Mouse (Mus musculus) WW6 (cell line): ENCODE measurements around the gene Acaca.
"Not testable (repeated sequence)": the region's sequence is repeated elsewhere in the genome, so short reads cannot be mapped to it uniquely, and the experiment has no call there.

Source experiments
- DNase-seq: peaks from one replicate; pipeline ENCODE4 v3.0.0-alpha.2; 2013; ENCODE audit warnings: low read depth, low spot score

The Acaca gene

DNA sequence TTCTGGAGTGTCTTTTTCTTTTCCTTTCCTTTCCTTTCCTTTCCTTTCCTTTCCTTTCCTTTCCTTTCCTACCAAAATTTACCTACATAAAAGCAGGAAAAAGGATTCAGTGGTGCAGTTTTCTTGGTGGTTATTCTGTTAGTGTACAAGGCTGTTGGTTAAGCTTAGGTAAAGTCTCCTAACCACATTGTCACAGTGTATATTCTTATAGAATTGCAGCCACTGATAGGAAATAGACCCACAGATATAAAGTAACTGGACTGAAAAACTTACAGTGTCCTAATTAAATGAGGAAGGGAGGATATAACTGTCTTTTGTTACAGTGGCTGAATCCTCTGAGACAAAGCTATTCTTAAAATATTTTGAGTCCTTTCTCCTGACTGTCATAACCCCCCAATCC lies 202.9 kb downstream of the Acaca start:
- no peak for DNase-seq

GRCm38 (mm10) chr11:84332860-84333259 lies 203.4 kb downstream of the Acaca start:
- no peak for DNase-seq

- DNase-seq, result not testable (repeated sequence)
Observed at GRCm38 (mm10) chr11:84338273-84338672, 208.8 kb downstream of the Acaca start.

DNA sequence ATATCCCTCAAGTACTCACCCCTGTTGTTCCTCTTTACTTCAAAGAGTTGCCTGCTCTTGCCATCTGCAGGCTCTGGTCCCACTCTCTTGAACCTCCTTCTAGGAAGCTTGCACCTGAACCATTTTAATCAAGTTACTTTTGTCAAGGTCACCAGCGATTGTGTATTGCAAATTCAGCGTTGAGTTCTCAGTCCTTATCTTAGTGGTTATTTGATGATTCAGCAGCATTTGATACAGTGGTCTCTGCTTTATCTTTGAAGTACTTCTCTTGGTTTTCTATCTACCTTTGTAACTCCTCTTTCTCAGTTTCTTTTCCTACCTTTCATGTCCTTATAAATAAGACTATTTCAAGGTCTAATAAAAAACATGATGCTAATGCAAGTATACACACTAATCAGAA lies 211.2 kb downstream of the Acaca start:
- DNase-seq, result no peak

DNA sequence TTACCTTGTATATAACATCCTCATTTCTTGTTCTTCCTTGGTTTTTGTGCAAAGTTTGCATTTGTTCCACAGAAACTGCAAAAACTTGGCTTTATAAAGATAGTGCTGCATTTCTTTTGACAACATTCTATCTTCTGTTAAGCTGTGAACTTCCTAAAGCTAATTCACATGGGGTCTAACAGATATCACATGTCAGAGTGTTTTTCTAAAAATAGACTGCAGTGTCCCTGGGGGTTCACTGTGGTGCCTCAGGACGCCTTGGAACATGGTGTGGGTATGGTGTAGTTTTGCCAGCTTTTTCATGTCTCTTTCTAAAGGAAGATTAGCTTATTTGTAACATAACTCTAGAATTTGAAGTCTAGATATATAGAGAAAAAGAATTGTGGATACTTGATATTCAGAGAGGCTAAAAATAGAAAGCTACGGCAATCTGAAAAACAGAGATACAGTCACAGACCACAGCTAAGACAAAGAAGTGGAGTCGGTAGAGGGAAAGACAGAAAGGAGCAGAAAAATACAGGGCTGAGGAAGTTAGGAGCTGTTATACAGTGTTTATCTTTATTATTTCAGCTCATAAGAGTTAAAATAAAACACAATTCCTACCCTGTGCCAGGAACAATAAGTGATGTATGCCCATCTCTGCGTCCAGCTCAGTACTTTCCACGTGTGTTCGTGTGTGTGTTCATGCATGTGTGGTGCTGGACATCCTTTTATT lies 215.2 kb downstream of the Acaca start:
- no peak for DNase-seq

DNA sequence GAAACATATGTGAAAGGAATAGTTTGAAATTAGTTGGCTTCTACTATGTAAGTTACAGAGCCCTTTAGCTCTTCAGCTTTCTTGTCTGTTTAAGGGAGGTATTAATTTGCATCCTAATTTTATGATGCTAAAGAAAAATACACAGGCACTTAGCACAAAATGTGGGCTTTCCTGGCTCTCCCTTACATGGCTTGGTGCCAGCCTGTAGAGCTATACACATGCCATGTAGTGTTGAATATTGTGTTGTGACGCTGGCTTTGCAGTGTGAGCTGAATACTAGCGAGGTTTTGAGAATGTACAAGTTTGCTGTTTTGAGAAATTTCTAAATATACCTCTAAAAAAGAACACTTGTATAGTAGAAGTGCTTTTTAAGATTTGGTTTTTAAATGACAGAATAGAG lies 218.3 kb downstream of the Acaca start:
- no peak for DNase-seq

- no peak for DNase-seq
Observed at GRCm38 (mm10) chr11:84348843-84349825, 219.7 kb downstream of the Acaca start.

GRCm38 (mm10) chr11:84351150-84351549 lies 221.7 kb downstream of the Acaca start:
- no peak for DNase-seq

DNA sequence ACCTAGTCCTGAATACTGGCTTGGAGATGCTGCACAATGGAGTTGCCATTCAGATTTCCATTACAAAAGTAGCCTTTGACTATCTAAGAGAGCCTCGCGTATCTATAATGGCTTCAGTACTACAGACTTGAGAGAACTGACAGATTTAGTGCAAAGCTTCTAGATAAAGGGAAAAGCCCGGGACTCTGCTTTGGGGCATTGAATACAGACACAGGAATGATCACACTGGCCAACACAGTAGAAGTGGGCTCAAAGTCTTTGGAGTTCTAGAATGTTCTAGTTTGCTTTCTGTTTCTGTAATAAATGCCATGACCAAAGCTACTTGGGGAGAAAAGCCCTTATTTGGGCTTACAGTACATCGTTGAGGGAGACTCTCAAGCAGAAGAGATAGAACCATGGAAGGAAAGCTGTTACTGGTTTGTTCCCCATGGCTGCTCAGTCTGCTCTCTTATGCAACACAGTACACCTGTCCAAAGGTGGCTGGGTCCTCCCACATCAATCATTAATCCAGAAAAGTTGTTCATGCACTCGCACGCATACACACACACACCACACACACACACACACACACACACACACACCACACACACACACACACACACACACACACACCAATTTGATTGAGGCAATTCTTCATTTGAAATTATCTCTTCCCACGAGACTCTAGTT lies 223.7 kb downstream of the Acaca start:
- DNase-seq, result no peak

- DNase-seq, result no peak
Observed at GRCm38 (mm10) chr11:84357304-84357703, 227.8 kb downstream of the Acaca start.

DNA sequence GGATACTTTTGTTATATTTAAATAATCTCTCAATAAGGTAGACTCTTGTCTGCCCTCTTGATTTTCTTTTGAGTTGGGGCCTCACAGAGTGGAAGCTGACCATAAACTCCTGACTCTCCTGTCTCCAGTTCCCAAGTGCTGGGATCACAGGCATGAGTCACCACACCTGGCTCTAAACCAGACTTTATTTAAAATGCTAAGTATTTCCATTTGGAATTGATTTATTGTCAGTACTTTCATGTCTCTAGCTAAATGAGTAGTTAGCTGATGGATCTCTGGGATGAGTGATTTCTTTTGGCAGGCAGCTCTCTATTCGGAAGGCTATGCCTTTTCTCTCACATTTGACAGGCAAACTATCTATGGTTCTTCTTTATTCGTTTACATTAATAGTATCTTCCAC lies 228.3 kb downstream of the Acaca start:
- DNase-seq, result no peak

- no peak for DNase-seq
Observed at GRCm38 (mm10) chr11:84361551-84361950, 232.1 kb downstream of the Acaca start.

GRCm38 (mm10) chr11:84362633-84363243 lies 233.3 kb downstream of the Acaca start:
- DNase-seq, result no peak

GRCm38 (mm10) chr11:84365313-84365712 lies 235.8 kb downstream of the Acaca start:
- DNase-seq, result no peak

DNA sequence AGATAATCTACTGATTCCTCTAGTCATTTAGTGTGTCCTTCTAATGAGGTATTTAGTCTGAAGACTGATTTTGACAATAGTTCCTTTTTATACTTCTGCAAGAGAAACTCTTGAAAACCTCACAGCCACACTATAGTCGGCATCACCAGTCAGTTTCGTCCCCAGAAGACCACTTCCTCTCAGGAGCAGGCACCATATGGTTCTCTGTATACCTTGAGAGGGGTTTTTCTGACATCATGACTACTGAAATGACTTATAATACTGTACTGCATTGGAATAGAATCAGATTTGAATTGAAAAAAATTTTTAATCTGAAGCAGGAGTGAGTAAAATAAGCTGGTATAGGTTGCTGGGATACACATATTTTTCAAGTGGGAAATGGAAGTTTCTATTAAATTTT lies 239.4 kb downstream of the Acaca start:
- no peak for DNase-seq

- DNase-seq, result no peak
Observed at GRCm38 (mm10) chr11:84373122-84373521, 243.7 kb downstream of the Acaca start.

DNA sequence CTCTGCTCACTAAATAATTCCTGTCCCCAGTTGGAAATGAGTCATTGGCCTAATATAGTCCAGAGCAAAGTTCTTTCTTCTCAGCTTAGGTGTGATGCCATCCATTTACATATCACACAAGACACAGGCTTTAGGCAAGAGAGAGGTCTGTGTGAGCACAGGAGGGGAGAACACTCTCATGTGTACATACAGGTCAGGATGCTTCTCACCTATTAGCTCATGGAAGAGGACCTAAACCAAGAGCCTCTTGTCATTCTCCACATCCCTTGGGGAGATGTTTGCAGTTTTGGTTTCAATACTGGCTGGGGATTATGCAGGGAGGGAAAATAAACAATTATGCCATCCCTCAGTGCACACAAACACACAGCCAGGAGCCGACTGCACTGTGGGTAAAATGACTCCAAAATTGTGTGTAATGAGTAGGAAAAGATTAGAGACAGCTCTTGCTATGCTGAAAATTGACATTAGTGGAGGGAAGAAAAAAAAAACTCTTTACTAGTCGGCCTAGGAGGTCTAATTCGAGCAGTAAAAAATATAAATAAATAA lies 246.6 kb downstream of the Acaca start:
- DNase-seq, result no peak

DNA sequence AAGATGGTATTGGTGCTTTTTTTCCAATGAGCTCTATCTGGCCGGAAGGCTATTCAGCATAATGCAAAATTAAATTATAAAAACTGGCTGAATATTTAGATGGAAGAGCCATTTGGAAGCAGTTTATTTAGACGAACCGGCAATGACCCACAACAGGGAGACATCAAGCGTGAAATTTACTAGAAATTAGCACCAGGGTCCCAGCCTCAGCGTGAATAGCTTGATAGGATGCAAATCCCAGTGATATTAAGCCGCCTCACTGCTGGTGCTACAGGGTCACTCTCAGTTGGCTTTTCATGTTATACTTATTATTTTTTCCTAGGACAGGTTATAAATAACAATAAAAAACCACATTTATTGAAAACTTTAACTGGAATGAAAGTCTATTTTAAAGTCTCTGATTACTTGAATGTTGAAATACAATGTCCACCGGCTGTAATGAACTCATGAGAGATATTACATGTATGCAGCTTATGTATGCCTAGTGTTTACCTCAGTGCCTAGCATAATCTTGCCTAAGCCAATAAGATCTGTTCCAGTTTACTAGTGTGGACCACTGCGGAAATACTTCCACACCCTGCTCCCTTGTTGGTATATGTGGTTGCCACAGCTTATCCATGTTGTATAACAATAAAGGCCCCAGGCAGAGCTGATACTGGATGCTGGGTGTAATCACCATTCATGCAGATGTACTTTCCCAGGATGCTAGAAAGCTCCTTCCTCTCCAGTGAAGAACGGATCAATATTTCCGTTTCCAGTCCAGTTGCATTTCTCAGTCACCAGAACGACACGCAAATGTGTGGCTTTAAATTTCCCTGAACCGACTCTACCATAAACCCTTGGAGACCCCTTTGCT lies 247.3 kb downstream of the Acaca start:
- no peak for DNase-seq

DNA sequence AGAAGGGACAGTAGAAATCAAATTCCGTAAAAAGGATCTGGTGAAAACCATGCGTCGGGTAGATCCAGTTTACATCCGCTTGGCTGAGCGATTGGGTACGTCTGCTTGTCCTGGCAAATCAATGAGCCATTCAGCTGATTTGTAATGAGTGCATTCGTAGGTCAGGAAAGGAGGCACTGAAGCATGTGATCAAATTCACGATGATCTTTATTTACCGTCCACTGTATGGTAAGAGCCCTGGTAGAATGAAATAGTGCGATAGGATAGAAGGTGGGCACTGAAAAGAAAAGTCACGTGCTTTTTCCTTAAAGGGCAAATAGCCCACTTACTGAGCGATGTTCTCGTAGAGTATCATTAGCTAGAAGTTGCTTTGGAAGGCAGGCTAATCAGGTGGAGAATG lies 253.0 kb downstream of the Acaca start:
- no peak for DNase-seq

DNA sequence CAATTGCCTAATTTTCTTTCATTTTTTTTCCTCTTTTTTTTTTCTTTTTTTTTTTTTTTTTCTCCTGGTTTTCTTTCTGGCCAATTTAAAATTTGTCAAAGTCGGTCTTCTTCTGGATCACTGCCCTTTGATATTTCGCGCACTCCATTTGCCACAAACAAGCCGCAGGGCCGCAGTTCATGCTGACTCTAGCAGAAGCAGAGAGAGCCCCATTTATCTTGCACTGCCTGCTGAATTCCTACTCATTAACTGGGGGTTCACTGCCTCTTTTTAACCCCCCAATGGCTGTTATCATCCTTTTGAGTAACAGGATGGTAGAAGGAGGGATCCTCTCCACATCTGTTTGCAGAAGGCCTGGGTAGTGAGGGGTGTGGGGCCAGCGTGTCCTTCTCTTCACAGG lies 254.4 kb downstream of the Acaca start:
- DNase-seq, result no peak

DNA sequence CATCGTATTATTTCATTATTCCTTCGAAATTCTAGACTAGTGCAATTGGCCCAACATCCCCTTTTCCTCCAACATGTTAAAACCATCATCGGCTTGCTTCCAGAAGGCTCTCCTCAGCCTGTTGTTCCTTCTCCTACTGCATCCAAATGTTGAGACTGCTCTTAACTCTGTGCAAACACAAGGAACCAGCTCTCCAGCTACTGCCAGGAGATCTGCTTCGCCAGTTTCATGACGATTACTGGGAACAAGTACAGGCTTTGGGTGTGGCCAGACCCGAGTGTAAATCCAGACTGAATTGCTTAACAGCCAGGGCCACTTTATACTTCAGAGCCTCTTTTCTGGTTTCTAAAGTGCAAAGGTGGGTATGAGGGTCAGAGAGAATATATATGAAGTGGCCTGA lies 259.9 kb downstream of the Acaca start:
- no peak for DNase-seq
